Mouse (Mus musculus) brain, embryonic 14.5 days (tissue): Measurements from ENCODE around the gene Ptgs1.

Experiments
- CTCF ChIP-seq: fragments of 200-500 bp; IDR thresholded peaks from 2 replicates; pipeline ENCODE4 v1.5.1; 2012; ENCODE audit warnings: inconsistent platforms, mild to moderate bottlenecking, moderate library complexity, borderline replicate concordance; ENCODE audit not compliant: insufficient read depth, insufficient read length; ENCODE audit errors: extremely low read depth
- POLR2A ChIP-seq: fragments of 200-500 bp; IDR thresholded peaks from 2 replicates; pipeline ENCODE4 v1.6.1; 2012; ENCODE audit warnings: mild to moderate bottlenecking, inconsistent platforms, borderline replicate concordance; ENCODE audit not compliant: poor library complexity, insufficient read depth, insufficient read length, severe bottlenecking; ENCODE audit errors: extremely low read depth

DNA sequence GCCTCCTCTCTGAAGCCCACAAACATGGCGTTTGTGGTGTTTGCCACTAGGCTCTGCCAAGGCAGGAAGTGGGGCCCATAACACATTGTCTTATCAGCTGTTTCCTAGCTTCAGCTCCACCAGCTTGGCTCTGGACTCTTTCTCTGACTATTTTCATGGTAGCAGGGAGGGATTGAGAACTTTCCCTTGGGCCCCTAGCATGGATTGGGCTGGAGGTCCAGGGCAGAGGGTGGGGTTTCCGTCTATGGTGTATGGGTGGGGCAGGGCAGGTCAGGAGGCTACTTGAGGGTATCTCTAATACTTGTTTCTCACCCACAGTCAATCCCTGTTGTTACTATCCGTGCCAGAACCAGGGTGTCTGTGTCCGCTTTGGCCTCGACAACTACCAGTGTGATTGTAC lies 6.7 kb downstream of the Ptgs1 start:
- TF ChIP-seq CTCF (no peak), POLR2A (no peak)
